Mouse (Mus musculus) CD4-positive, CD25-positive, alpha-beta regulatory T cell, adult 2 months (primary cell): ENCODE results near the gene Tra2b.
"Not testable (repeated sequence)": the region's sequence is repeated elsewhere in the genome, so short reads cannot be mapped to it uniquely, and the experiment has no call there.

Source experiments
- DNase-seq: peaks from one replicate; pipeline ENCODE4 v3.0.0-alpha.2; 2012; ENCODE audit warnings: low read depth, low spot score

Tra2b gene

DNA sequence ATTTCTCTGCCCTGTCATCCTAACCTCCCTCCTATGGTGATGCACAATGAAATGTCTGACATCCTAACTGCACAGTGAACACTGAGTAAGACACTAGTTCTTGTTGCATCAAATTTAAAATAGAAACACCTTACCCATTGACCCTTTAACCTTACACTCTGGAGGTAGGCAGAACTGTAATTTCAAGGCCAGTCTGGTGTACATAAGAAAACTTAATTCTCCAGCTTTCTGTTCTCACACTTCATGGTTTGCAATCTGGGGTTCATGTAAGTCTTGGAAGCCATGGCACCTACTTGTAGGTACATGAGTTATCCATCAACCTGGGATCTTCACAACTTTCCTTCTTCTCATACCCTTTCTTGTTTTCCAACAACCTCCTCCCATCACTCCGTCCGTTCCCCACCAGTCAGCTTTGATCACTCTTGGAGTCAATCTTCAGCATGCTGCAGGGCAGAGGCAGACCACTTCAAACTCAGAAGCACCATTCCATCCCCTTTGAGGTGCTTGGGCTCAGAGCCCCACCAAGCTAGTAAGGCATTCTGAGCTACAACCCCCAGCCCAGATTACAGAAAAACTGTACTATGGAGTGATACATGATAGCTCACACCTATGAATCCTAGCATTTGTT lies 23.5 kb downstream of the Tra2b start:
- DNase-seq = peak; percentile 7

DNA sequence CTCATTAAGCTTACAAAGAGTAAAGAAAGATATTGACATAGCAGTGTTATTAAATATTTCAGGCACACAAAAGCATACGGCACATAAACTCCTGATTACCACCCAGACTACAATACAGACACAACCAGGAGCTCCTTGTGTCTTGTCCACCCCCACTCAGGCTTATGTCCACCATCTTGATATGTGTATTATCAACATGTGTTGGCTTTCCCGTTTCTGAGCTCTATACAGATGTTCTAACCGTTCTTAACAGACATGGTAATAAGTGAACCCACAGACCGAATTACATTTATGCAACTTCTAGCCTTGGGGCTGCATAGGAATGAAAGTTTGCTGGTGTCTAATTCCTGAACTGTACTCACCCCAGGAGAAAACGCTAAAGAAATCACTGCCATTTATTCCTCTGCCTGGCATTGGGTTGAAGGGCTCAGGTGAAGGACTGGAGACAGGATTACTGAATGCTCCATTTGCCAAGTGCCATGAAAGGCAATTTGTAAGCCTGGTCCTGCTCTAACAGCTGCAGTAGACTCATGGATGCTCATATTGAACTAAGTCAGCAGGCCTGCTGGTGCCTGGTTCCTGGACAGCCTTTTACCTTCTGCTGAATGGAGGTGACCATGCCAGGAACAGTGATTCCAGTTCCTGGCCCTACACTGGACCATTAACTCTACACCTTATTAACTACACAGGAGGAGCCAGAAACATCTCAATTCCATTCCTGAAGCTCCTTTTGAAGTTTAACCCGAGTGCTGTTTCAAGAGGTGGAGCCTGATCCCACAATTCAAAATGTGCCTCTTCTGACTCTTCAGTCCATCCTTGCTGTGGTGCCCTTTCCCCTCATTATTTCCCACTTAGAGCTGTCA lies 24.2 kb downstream of the Tra2b start:
- DNase-seq = peak; percentile 8

DNA sequence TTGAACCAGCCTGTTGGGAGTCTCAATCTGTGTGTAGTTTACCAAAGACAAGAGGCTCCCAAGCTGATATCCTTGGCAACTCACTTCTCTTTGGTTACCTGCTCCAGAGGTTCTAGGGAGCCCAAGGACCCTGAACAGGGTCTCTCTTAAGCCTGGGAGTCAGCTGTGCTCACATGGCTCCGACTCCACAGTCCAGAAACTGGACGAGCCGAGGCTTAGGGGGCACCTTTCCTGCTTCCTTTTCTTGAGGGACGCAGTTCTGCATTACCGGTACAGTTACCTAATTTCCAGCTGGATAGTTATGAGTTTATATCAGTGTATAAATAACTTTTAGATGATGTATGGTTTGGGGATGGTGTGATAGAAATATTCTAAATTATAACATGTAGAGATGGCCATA lies 24.9 kb downstream of the Tra2b start:
- DNase-seq = peak; percentile 7

DNA sequence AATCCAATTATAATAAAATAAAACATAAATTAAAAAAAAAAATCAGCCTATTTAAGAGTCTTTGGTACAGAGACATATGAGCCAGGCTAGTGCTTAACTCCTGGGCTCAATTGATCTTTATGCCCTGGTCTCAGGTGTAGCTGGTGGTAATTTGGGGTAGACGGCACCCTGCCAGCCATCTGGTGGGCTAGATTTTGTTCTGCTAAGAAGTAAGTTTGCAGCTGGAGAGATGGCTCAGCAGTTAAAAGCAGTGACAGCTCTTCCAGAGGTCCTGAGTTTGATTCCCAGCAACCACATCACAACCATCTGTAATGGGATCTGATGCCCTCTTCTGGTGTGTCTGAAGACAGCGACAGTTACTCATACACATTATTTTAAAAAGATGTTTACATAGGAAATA lies 25.8 kb downstream of the Tra2b start:
- DNase-seq = peak; percentile 5

DNA sequence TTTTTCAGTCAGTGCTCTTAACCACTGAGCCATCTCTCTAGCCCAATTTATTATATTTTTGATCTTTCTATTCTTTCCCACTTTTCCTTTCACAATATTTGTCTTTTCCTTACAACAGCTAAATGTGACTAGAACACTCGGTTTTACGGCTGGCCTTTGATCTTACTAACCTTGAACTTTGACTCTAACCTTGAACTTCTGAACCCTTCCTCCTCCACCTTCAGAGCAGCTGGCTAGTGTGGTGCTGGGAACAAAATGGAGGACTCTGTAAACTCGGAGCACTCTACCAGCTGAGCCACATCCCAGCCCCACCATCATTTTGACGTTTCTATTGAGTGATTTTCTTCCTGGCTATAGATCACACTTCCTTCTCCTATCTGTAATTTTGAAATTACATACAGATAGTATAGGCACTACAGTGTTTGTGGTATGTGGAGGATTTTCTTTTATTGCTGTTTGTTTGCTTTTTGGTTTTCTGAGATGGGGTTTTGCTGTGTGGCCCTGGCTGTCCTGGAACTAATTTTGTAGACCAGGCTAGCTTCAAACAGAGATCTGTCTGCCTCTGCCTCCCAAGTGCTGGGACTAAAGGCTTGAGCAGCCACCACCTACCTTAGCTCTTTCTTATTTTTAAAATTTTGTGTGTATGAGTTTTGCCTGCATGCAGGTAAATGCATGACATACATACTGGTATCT lies 26.7 kb downstream of the Tra2b start:
- peak; percentile 11 for DNase-seq

DNA sequence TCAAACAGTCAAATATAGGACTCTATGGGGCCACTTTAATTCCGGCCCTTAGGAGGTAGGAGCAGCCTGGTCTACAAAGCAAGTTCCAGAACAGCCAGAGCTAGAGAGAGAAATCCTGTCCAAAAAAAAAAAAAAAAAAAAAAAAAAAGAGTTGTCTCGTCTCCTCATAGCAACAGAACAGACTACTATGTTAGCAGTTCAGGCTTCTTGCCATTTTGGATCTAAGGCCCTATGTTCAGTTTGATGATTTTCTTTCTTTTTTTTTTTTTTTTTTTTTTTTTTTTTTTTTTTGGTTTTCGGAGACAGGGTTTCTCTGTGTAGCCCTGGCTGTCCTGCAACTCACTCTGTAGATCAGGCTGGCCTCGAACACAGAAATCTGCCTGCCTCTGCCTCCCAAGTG lies 27.4 kb downstream of the Tra2b start:
- DNase-seq = not testable (repeated sequence)

DNA sequence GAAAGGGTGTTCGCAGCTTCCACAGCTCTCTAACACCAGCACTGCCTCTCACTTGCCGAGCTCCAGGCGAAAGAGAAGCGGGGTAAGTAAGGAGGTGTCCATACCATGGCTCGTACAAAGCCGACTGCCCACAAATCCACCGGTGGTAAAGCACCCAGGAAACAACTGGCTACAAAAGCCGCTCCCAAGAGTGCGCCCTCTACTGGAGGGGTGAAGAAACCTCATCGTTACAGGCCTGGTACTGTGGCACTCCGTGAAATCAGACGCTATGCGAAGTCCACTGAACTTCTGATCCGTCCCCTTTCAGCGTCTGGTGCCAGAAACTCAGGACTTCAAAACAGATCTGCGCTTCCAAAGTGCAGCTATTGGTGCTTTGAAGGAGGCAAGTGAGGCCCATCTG lies 29.0 kb downstream of the Tra2b start:
- DNase-seq = no peak

DNA sequence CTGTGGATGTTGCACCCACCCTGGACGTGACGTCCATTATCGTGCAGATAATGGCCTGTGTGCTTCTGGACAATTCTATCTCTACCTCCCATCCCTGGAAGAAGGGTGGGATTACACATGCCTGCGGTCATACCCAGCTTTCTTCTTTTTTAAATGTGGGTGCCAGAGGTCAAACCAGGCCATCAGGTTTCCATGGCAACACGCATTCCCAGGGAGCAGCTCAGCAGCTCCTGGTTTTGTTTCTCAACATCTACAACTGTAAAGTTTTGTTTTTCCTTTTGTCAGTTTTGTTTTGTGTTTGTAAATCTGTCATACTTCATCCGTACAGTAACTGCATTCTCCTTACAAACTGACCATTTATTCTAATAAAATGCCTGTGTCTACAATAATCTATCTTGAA lies 31.3 kb downstream of the Tra2b start:
- DNase-seq = no peak

DNA sequence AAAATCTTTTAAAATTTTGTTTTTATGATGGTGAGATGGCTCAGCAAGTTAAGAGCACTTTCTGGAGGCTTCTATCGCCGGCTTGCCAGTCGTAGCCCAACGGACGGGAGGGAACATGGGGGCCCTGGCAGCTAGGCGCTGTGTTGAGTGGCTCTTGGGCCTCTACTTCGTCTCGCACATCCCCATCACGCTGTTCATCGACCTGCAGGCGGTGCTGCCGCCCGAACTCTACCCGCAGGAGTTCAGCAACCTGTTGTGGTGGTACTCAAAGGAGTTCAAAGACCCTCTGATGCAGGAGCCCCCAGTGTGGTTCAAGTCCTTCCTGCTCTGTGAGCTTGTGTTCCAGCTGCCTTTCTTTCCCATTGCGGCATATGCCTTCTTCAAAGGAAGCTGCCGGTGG lies 35.5 kb downstream of the Tra2b start:
- DNase-seq = not testable (repeated sequence)

DNA sequence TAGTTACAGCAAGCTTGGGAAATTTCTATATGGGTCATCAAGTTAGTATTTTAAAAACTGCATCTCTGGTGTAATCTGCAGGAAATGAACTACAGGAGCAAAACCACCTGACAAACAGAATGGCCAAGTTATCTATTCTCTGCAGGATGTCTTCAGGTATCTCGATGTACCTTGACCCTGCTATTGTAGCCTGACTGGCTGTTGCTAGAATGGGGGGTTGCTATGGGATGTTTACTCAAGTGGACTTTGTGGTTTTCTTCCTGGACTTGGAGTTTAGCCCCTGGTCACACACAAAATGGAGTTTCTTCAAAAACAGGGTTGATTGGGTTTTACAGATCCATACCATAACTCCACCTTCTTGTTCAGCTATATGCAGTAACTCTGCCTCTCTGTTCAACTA lies 62.3 kb downstream of the Tra2b start:
- no peak for DNase-seq

DNA sequence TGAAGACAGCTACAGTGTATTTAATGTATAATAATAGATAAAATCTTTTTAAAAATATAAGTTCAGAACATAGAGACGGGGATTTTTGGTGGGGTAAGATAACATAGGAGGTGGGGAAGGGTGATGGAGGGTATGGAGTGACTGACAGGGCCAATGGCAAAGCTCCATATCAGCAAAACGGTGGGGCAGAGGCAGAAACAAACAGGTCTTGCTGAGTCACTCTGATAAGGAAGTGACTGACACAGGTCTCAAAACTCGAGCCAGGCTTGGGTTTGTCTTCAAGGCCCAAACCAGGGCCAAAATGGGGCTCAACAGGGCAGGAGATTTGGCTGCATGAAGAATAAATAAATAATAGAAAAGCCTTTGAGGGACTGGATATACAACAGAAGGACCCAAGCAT lies 63.9 kb downstream of the Tra2b start:
- no peak for DNase-seq

DNA sequence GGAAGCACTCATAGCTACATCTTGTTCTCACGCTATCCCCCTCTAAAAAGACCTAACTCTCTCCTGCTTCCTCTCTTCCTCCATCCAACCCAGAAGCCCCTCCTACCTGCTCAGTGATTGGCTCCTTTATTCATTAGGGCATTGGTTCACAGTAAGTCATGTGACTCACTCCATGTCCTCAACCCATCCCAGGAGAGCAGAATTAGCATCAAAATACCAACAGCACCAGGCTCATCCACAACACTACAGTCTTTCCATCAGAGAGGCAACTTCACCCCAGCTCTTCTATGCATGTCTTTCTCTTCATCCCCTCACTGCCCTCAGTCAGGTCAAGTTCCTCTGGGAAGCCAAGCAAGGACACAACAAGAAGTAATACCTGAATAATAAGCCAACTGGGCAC lies 65.3 kb downstream of the Tra2b start:
- no peak for DNase-seq
